Mouse (Mus musculus) right cerebral cortex, adult 2 months (tissue): ENCODE measurements around the gene Nkd1.

ENCODE experiments used
- DNase-seq, 2 experiments: peaks; one replicate each; pipeline ENCODE4 v3.0.0; 2021 to 2022; ENCODE audit warnings: low spot score in 2 of 2

The Nkd1 gene

GRCm38 (mm10) chr8:88537998-88538975, 17.1 kb downstream of the Nkd1 start:
- DNase-seq, result no peak

- DNase-seq, result no peak
These were observed 17.8 kb downstream of the Nkd1 start for GRCm38 (mm10) chr8:88538976-88539371.

- no peak for DNase-seq
These were observed 18.8 kb downstream of the Nkd1 start for GRCm38 (mm10) chr8:88539963-88540362.

GRCm38 (mm10) chr8:88542596-88543213, 21.6 kb downstream of the Nkd1 start:
- no peak for DNase-seq

GRCm38 (mm10) chr8:88544677-88545076, 23.5 kb downstream of the Nkd1 start:
- no peak for DNase-seq

GRCm38 (mm10) chr8:88545441-88545840, 24.3 kb downstream of the Nkd1 start:
- DNase-seq, result no peak

GRCm38 (mm10) chr8:88546032-88546732, 25.0 kb downstream of the Nkd1 start:
- no peak for DNase-seq

- DNase-seq, result no peak
These were observed 34.5 kb downstream of the Nkd1 start for GRCm38 (mm10) chr8:88555669-88556068.

GRCm38 (mm10) chr8:88559985-88560473, 38.9 kb downstream of the Nkd1 start:
- DNase-seq, result no peak

GRCm38 (mm10) chr8:88561402-88561801, 40.2 kb downstream of the Nkd1 start:
- no peak for DNase-seq

- DNase-seq, result no peak
These were observed 43.2 kb downstream of the Nkd1 start for GRCm38 (mm10) chr8:88564256-88564903.

- no peak for DNase-seq
These were observed 45.0 kb downstream of the Nkd1 start for GRCm38 (mm10) chr8:88566119-88566518.

- DNase-seq, result peak; percentile 56 to 63
These were observed 46.4 kb downstream of the Nkd1 start for GRCm38 (mm10) chr8:88567314-88568121.

- DNase-seq, result no peak
These were observed 47.1 kb downstream of the Nkd1 start for GRCm38 (mm10) chr8:88568211-88568610.

GRCm38 (mm10) chr8:88569366-88569765, 48.2 kb downstream of the Nkd1 start:
- DNase-seq, result no peak

GRCm38 (mm10) chr8:88570293-88570998, 49.3 kb downstream of the Nkd1 start:
- DNase-seq, result no peak

- DNase-seq, result no peak
These were observed 50.5 kb downstream of the Nkd1 start for GRCm38 (mm10) chr8:88571434-88572184.

- DNase-seq, result no peak
These were observed 51.2 kb downstream of the Nkd1 start for GRCm38 (mm10) chr8:88572185-88572909.
